Mouse (Mus musculus) stomach, embryonic 16.5 days (tissue): ENCODE results near the gene Olfr671. TPM values are rescaled to one million over a fixed set of nuclear protein-coding genes. Genes with fewer than 3 reads are reported as not detected.
"Not testable (repeated sequence)": the region's sequence is repeated elsewhere in the genome, so short reads cannot be mapped to it uniquely, and the experiment has no call there.

Source experiments
- ATAC-seq: fragments of 200-750 bp; cut with Nextera tagmentation; 2 replicates; pipeline ENCODE4 v1.8.0; 2017; ENCODE audit warnings: moderate number of reproducible peaks, moderate TSS enrichment; ENCODE audit not compliant: insufficient read depth, low FRiP score
- H3K27ac ChIP-seq: fragments of 300-500 bp; sonication (generic); 2 replicates; pipeline ENCODE4 v1.5.1; 2014; ENCODE audit warnings: low read length
- H3K27me3 ChIP-seq: fragments of 300-500 bp; sonication (generic); 2 replicates; pipeline ENCODE4 v1.6.1; 2014; ENCODE audit warnings: low read length, control low read depth, mixed read lengths; ENCODE audit not compliant: control insufficient read depth, insufficient read depth
- H3K36me3 ChIP-seq: fragments of 300-500 bp; sonication (generic); 2 replicates; pipeline ENCODE4 v1.6.1; 2014; ENCODE audit warnings: low read length; ENCODE audit not compliant: control insufficient read depth, insufficient read depth
- H3K4me1 ChIP-seq: fragments of 300-500 bp; sonication (generic); 2 replicates; pipeline ENCODE4 v1.6.1; 2014; ENCODE audit warnings: low read length, control low read depth, mixed read lengths; ENCODE audit not compliant: control insufficient read depth, insufficient read depth
- H3K4me2 ChIP-seq: fragments of 300-500 bp; sonication (generic); 2 replicates; pipeline ENCODE4 v1.6.1; 2014; ENCODE audit warnings: low read depth, low read length, mixed read lengths
- H3K4me3 ChIP-seq: fragments of 300-500 bp; sonication (generic); replicated peaks from 2 replicates; pipeline ENCODE4 v1.5.1; 2014; ENCODE audit warnings: mild to moderate bottlenecking, low read length
- H3K9ac ChIP-seq: fragments of 300-500 bp; sonication (generic); 2 replicates; pipeline ENCODE4 v1.6.1; 2014; ENCODE audit warnings: low read length
- H3K9me3 ChIP-seq: fragments of 300-500 bp; sonication (generic); replicated peaks from 2 replicates; pipeline ENCODE4 v1.6.1; 2016; ENCODE audit warnings: low read length, control low read depth; ENCODE audit not compliant: control insufficient read depth
- WGBS: fragments of 180-500 bp; shearing (Covaris S2); extraction: QIAGEN DNeasy Blood & Tissue Kit; methylation state at CpG from one replicate; pipeline ENCODE4 v1.1.7; 2014; 5-methylcytosine and 5-hydroxymethylcytosine counted together
- polyA plus RNA-seq: library from polyadenylated mRNA; unstranded; fragments of >200 nt; fragmentation: Nextera tagmentation; extraction: Ambion mirVana; gene quantifications from 2 replicates; pipeline ENCODE4 v1.2.1, GENCODE M21; 2015

Gene Olfr671
- polyA plus RNA-seq: not detected in 2 replicates

GRCm38 (mm10) chr7:104979026-104979425, at the start of gene Olfr671:
Gene Olfr671 (minus strand): TSS chr7:104979126.
- H3K27me3 ChIP-seq: no peaks in the 10 kb centered on the region
- WGBS: 69% methylated on average over 1 of the region's 1 CpGs
- ATAC-seq: no peak

DNA sequence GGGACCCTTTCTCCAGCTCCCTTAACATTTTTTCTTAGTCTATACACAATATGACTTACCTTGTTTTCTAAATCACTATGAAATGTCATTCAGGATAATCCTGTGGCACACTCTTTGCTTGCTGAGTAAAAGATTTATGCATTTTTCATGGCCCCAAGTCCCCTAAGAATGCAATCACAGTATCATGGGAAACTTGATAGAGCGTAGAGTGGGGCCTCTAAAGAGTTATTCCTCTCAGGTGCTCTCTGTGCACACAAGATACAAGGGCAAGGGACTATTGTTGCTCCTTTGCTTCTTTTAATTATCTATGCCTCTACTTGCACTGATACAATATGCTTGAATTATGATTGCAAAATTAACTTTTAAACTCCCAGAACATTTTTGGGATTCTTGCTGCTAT, 49.4 kb upstream of the Olfr671 start, which contains the start of gene Olfr675:
Gene Olfr675 (minus strand): TSS at position 101 of the 400 bp plus-strand sequence.
- no peaks in the 10 kb centered on the region for H3K27me3 ChIP-seq

More at GRCm38 (mm10) chr7:104979026-104979425, at the start of gene Olfr671:
- Histone ChIP-seq H3K27ac (no peak within 1 kb of the TSS), H3K4me3 (no peak within 1 kb of the TSS), H3K4me2 (no peak within 1 kb of the TSS), H3K4me1 (no peaks in the 10 kb centered on the region), H3K36me3 (no peaks in the 10 kb centered on the region), H3K9ac (no peak within 1 kb of the TSS), H3K9me3 (no peaks in the 10 kb centered on the region)

GRCm38 (mm10) chr7:105022530-105022929, 43.6 kb upstream of the Olfr671 start:
- Histone ChIP-seq H3K9me3 (no peaks in the 10 kb centered on the region), H3K27ac (no peak overlapping the region), H3K4me2 (no peak overlapping the region), H3K4me3 (no peak overlapping the region), H3K9ac (no peak overlapping the region), H3K36me3 (no peaks in the 10 kb centered on the region), H3K4me1 (no peaks in the 10 kb centered on the region), H3K27me3 (no peaks in the 10 kb centered on the region)
- WGBS: 81% methylated on average over 1 of the region's 1 CpGs
- no peak for ATAC-seq

More for the DNA sequence above, 49.4 kb upstream of the Olfr671 start, which contains the start of gene Olfr675:
- no peak within 1 kb of the TSS for H3K4me3 ChIP-seq
- H3K4me2 ChIP-seq: no peak within 1 kb of the TSS
- WGBS: 59% methylated on average over 1 of the region's 1 CpGs
- ATAC-seq: no peak
- H3K4me1 ChIP-seq: no peaks in the 10 kb centered on the region
- no peak within 1 kb of the TSS for H3K9ac ChIP-seq
- H3K36me3 ChIP-seq: no peaks in the 10 kb centered on the region
- H3K9me3 ChIP-seq: no peaks in the 10 kb centered on the region
- H3K27ac ChIP-seq: no peak within 1 kb of the TSS

DNA sequence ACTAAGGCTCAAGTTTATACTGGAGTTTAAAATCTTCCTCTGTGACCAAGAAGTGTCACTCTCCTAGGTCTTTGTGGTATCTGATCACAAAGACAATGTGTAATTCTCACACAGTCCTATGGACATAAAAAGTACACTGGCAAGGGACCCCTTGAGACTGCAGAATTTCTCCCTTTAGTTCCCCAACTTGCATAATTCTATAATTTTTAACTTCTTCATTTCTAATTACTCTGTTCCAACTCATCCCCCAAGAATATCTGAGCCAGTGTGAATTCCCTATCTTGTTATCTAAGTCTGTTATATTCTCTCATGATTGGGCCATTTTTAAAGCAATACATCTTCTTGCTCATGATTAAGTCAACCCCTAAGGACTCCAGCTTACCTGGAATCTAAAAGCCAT, 23.0 kb upstream of the Olfr671 start, which contains the start of gene Olfr672:
Gene Olfr672 (minus strand): TSS at position 101 of the 400 bp plus-strand sequence.
- Histone ChIP-seq H3K36me3 (no peaks in the 10 kb centered on the region), H3K27ac (no peak within 1 kb of the TSS), H3K4me3 (no peak within 1 kb of the TSS), H3K27me3 (no peaks in the 10 kb centered on the region), H3K4me2 (no peak within 1 kb of the TSS), H3K9me3 (no peaks in the 10 kb centered on the region), H3K9ac (no peak within 1 kb of the TSS), H3K4me1 (no peaks in the 10 kb centered on the region)
- ATAC-seq: no peak

DNA sequence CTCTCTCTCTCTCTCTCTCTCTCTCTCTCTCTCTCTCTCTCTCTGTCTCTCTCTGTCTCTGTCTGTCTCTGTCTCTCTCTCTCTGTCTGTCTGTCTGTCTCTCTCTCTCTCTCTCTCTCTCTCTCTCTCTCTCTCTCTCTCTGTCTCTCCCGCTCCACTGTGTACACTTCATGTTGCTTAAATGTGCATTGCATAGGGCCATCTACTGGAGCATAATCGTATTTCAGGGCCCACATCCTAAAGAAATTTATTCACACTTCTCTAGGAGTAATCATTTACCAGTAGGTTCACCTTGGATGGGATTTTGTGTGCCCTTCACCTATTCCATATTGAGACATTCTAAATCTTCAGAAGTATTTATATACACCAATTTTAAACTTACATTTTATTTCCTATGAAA, 6.4 kb downstream of the Olfr671 start:
- H3K27ac ChIP-seq, ATAC-seq, H3K9ac ChIP-seq, H3K27me3 ChIP-seq, H3K4me2 ChIP-seq, H3K36me3 ChIP-seq, H3K9me3 ChIP-seq, H3K4me1 ChIP-seq, H3K4me3 ChIP-seq: not testable (repeated sequence)
- WGBS: 71% methylated on average over 2 of the region's 2 CpGs

DNA sequence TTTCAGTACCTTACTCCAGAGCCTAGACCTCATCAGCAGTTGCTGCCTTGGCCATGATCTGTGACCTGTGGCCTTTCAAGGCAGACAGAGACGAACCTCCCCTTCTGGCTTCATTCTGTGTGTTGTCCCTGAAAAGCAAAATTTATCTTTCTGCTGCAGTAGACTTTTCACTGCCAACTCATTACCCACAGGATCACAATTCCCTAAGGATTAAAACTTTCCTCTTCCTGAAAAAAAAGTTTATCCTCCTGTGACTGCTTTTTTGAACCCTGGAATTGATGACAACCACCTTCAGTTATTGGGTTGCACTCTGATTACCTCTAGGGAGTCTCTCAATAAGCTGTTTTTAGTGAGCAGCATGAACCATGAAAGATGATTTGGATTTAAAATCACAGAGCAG, 16.4 kb downstream of the Olfr671 start, which contains the start of gene Olfr670:
Gene Olfr670 (minus strand): TSS at position 101 of the 400 bp plus-strand sequence.
- WGBS: 47% methylated on average over 1 of the region's 1 CpGs
- no peak for ATAC-seq
- Histone ChIP-seq H3K27me3 (no peaks in the 10 kb centered on the region), H3K4me2 (no peak within 1 kb of the TSS), H3K4me1 (no peaks in the 10 kb centered on the region), H3K4me3 (no peak within 1 kb of the TSS), H3K36me3 (no peaks in the 10 kb centered on the region), H3K27ac (no peak within 1 kb of the TSS), H3K9me3 (no peaks in the 10 kb centered on the region), H3K9ac (no peak within 1 kb of the TSS)

DNA sequence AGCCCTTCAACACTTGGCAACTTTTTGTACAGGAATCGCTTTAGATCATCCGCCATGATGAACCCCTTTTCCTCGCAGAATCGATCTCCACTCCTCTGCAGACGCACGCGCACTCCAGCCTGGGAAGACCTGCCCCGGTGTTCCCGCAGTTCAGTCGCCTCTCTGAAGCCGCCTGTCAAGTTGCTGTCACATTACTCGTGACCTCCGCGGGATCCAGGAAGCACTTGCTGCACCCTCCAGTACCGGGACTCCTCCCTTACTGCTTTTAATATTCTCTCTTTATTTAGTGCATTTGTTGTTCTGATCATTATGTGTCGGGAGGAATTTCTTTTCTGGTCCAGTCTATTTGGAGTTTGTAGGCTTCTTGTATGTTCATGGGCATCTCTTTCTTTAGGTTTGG, 28.7 kb downstream of the Olfr671 start:
- not testable (repeated sequence) for ATAC-seq, H3K4me2 ChIP-seq, H3K9ac ChIP-seq, H3K27me3 ChIP-seq, H3K36me3 ChIP-seq, H3K27ac ChIP-seq, H3K4me3 ChIP-seq, H3K9me3 ChIP-seq, H3K4me1 ChIP-seq
- WGBS: 90% methylated on average over 16 of the region's 16 CpGs

- no peak for ATAC-seq
- no peaks in the 10 kb centered on the region for H3K4me1 ChIP-seq
- no peak within 1 kb of the TSS for H3K27ac ChIP-seq
- no peak within 1 kb of the TSS for H3K9ac ChIP-seq
- no peaks in the 10 kb centered on the region for H3K27me3 ChIP-seq
- no peaks in the 10 kb centered on the region for H3K36me3 ChIP-seq
- WGBS: 82% methylated on average over 1 of the region's 1 CpGs
- H3K4me3 ChIP-seq: no peak within 1 kb of the TSS
- H3K9me3 ChIP-seq: no peaks in the 10 kb centered on the region
- no peak within 1 kb of the TSS for H3K4me2 ChIP-seq
These were observed 45.0 kb downstream of the Olfr671 start, which contains the start of gene Olfr669 for GRCm38 (mm10) chr7:104933940-104934339. Gene Olfr669 (plus strand): TSS chr7:104934240.

DNA sequence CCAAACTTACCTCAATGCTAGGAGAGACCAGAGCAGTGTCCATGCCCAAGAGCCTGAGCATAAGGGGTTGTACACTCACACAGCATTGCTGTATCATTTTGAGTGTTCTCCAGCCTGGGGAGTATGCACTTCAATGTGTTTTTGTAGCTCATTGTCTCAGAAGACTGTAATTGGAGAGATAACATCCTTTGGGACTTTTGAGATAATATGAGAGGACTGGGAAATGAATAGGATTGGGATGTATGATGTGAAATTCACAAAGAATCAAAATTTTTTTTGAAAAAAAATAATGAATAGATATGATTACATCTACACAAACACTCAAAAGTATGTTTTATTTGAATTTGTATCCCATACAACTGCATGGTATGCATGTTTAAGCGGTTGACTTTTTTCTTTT, 51.0 kb downstream of the Olfr671 start, which contains the start of gene Olfr668:
Gene Olfr668 (minus strand): TSS at position 101 of the 400 bp plus-strand sequence.
- 60% methylated on average over 1 of the region's 1 CpGs for WGBS
- no peaks in the 10 kb centered on the region for H3K4me1 ChIP-seq
- no peaks in the 10 kb centered on the region for H3K9me3 ChIP-seq
- H3K4me3 ChIP-seq: no peak within 1 kb of the TSS
- no peak within 1 kb of the TSS for H3K4me2 ChIP-seq
- H3K27me3 ChIP-seq: no peaks in the 10 kb centered on the region
- H3K9ac ChIP-seq: no peak within 1 kb of the TSS
- no peak for ATAC-seq
- H3K36me3 ChIP-seq: no peaks in the 10 kb centered on the region
- no peak within 1 kb of the TSS for H3K27ac ChIP-seq
